Comparison of ENCODE assay signal across 8 mouse cellular contexts in genomic region chr7:107787977-107788620, GRCm38 (mm10). TPM values are rescaled to one million over a fixed set of nuclear protein-coding genes. Genes with fewer than 3 reads are reported as not detected.
DNase-seq lines count a peak whose midpoint lies in the region; ATAC-seq and TF ChIP-seq lines count a peak whose summit lies in the region.
"Had no signal": no experiment of that assay in that cellular context is flagged by ENCODE, and none has a peak within 500 bp of the region (broad histone marks: within the 10 kb centered on the region; RNA-seq: fewer than 3 reads in every experiment).

No protein-coding gene starts in this region.

- no peaks in the 10 kb centered on the region for H3K27me3 ChIP-seq in forebrain, embryonic 14.5 days (replicated peaks; ENCODE audit: control insufficient read depth, insufficient read depth, low read length)
- no peaks in the 10 kb centered on the region for H3K27me3 ChIP-seq in lung, embryonic 14.5 days (ENCODE audit: insufficient read depth, low read length)
- H3K27me3 ChIP-seq: limb, embryonic 12.5 days had no signal

- H3K36me3 ChIP-seq in forebrain, embryonic 14.5 days (ENCODE audit: control insufficient read depth, insufficient read depth, low read length), result no peaks in the 10 kb centered on the region
- H3K36me3 ChIP-seq in lung, embryonic 14.5 days (ENCODE audit: insufficient read depth), result no peaks in the 10 kb centered on the region
- H3K36me3 ChIP-seq: limb, embryonic 12.5 days had no signal

- peak in 1 of 2 experiments; percentile 15 for DNase-seq in left cerebral cortex, adult 2 months (ENCODE audit: extremely low spot score in 1 of 2, low spot score in 2 of 2)
- DNase-seq in left cerebral cortex, adult 11 months (ENCODE audit: low spot score), result no peak
- DNase-seq in adipocyte (ENCODE audit: low spot score), result peak; percentile 12
- peak; percentile 63 for DNase-seq in forebrain, embryonic 14.5 days (ENCODE audit: low spot score)
- peak; percentile 61 for DNase-seq in lung, embryonic 14.5 days
- peak; percentile 15 for DNase-seq in telencephalon, adult 2 months (ENCODE audit: low read depth, low spot score)
- no peak for DNase-seq in gastrocnemius, adult 18-20 months (ENCODE audit: low spot score)

- WGBS in forebrain, embryonic 14.5 days, result 60% methylated on average over 3 of the region's 3 CpGs
- WGBS in lung, embryonic 14.5 days, result 46% methylated on average over 3 of the region's 3 CpGs

- H3K9me3 ChIP-seq in forebrain, embryonic 14.5 days (replicated peaks; ENCODE audit: control insufficient read depth, low read length), result no peaks in the 10 kb centered on the region
- no peaks in the 10 kb centered on the region for H3K9me3 ChIP-seq in lung, embryonic 14.5 days (ENCODE audit: low read depth, low read length)
- H3K9me3 ChIP-seq: limb, embryonic 12.5 days had no signal

- H3K27ac ChIP-seq in left cerebral cortex, adult 2 months, result no peak overlapping the region
- no peak overlapping the region for H3K27ac ChIP-seq in forebrain, embryonic 14.5 days (ENCODE audit: low read depth, low read length)
- no peak overlapping the region for H3K27ac ChIP-seq in lung, embryonic 14.5 days (ENCODE audit: low read depth)
- H3K27ac ChIP-seq: limb, embryonic 12.5 days had no signal

- H3K9ac ChIP-seq in forebrain, embryonic 14.5 days (ENCODE audit: low read length), result no peak overlapping the region
- no peak overlapping the region for H3K9ac ChIP-seq in lung, embryonic 14.5 days
- H3K9ac ChIP-seq: limb, embryonic 12.5 days had no signal

- no peaks in the 10 kb centered on the region for H3K4me1 ChIP-seq in forebrain, embryonic 14.5 days (ENCODE audit: control insufficient read depth, insufficient read depth, low read length)
- no peaks in the 10 kb centered on the region for H3K4me1 ChIP-seq in lung, embryonic 14.5 days (ENCODE audit: insufficient read depth)
- H3K4me1 ChIP-seq: limb, embryonic 12.5 days had no signal

- intact Hi-C loops in left cerebral cortex, adult 2 months (cut with DNase I), result loop anchor here (5.0 kb wide), 1 partner anchor 571 kb away; no protein-coding TSS in a partner anchor

- H3K4me2 ChIP-seq in forebrain, embryonic 14.5 days (ENCODE audit: low read length), result no peak overlapping the region
- H3K4me2 ChIP-seq in lung, embryonic 14.5 days, result no peak overlapping the region
- H3K4me2 ChIP-seq: limb, embryonic 12.5 days had no signal

- peak; percentile 87 for TF ChIP-seq CTCF in left cerebral cortex, adult 2 months (IDR thresholded peaks at IDR 0.05)
- peak; percentile 66 for TF ChIP-seq CTCF in lung, embryonic 14.5 days (IDR thresholded peaks at IDR 0.05; ENCODE audit: low read depth)

- ATAC-seq in forebrain, embryonic 14.5 days, result no peak
- no peak for ATAC-seq in lung, embryonic 14.5 days (ENCODE audit: insufficient read depth)

- H3K4me3 ChIP-seq in left cerebral cortex, adult 2 months, result no peak overlapping the region
- H3K4me3 ChIP-seq in forebrain, embryonic 14.5 days (ENCODE audit: low read depth, low read length), result no peak overlapping the region
- no peak overlapping the region for H3K4me3 ChIP-seq in lung, embryonic 14.5 days (ENCODE audit: low read depth, low read length)
- H3K4me3 ChIP-seq: limb, embryonic 12.5 days had no signal

RNA-seq across cellular contexts. Expression of gene Ovch2, which starts 12.9 kb away (rescaled TPM):
- total RNA-seq in left cerebral cortex, adult 2 months (2021), result not detected
- polyA plus RNA-seq in forebrain, embryonic 14.5 days (2014; fragmentation: Nextera tagmentation; extraction: Ambion mirVana), result not detected in 2 replicates
- not detected in 2 replicates for polyA plus RNA-seq in lung, embryonic 14.5 days (2014; fragmentation: Nextera tagmentation; extraction: Ambion mirVana)
- not detected for total RNA-seq in gastrocnemius, adult 18-20 months (2021)
- polyA plus RNA-seq: limb, embryonic 12.5 days had no signal

RNA-seq across cellular contexts. Expression of gene Olfr467, which starts 24.0 kb away (rescaled TPM):
- not detected for total RNA-seq in left cerebral cortex, adult 2 months (2021)
- not detected in 2 replicates for polyA plus RNA-seq in forebrain, embryonic 14.5 days (2014; fragmentation: Nextera tagmentation; extraction: Ambion mirVana)
- polyA plus RNA-seq in lung, embryonic 14.5 days (2014; fragmentation: Nextera tagmentation; extraction: Ambion mirVana), result not detected in 2 replicates
- not detected for total RNA-seq in gastrocnemius, adult 18-20 months (2021)
- polyA plus RNA-seq: limb, embryonic 12.5 days had no signal

RNA-seq across cellular contexts. Expression of gene Cyb5r2, which starts 30.3 kb away (rescaled TPM):
- not detected for total RNA-seq in left cerebral cortex, adult 2 months (2021)
- polyA plus RNA-seq in forebrain, embryonic 14.5 days (2014; fragmentation: Nextera tagmentation; extraction: Ambion mirVana), result 0.10 TPM in 1 of 2 replicates, not detected in the other
- 0.14 and 0.18 TPM in 2 replicates for polyA plus RNA-seq in lung, embryonic 14.5 days (2014; fragmentation: Nextera tagmentation; extraction: Ambion mirVana)
- not detected for total RNA-seq in gastrocnemius, adult 18-20 months (2021)

RNA-seq across cellular contexts. Expression of gene Olfr469, which starts 37.2 kb away (rescaled TPM):
- total RNA-seq in left cerebral cortex, adult 2 months (2021), result not detected
- polyA plus RNA-seq in forebrain, embryonic 14.5 days (2014; fragmentation: Nextera tagmentation; extraction: Ambion mirVana), result not detected in 2 replicates
- not detected in 2 replicates for polyA plus RNA-seq in lung, embryonic 14.5 days (2014; fragmentation: Nextera tagmentation; extraction: Ambion mirVana)
- total RNA-seq in gastrocnemius, adult 18-20 months (2021), result not detected
- polyA plus RNA-seq: limb, embryonic 12.5 days had no signal

RNA-seq across cellular contexts. Expression of gene Olfr470, which starts 59.2 kb away (rescaled TPM):
- total RNA-seq in left cerebral cortex, adult 2 months (2021), result not detected
- not detected in 2 replicates for polyA plus RNA-seq in forebrain, embryonic 14.5 days (2014; fragmentation: Nextera tagmentation; extraction: Ambion mirVana)
- polyA plus RNA-seq in lung, embryonic 14.5 days (2014; fragmentation: Nextera tagmentation; extraction: Ambion mirVana), result not detected in 2 replicates
- not detected for total RNA-seq in gastrocnemius, adult 18-20 months (2021)
- polyA plus RNA-seq: limb, embryonic 12.5 days had no signal

Comparison
In these comparisons a context has a peak if more than half of its experiments do, and no peak if none do; other contexts are left out.
1. DNase-seq: peak in adipocyte (single experiment), forebrain, embryonic 14.5 days (single experiment), lung, embryonic 14.5 days (single experiment) and telencephalon, adult 2 months (single experiment); none in left cerebral cortex, adult 11 months (single experiment) and gastrocnemius, adult 18-20 months (single experiment).